ENCODE assay signal across 8 mouse cellular contexts in genomic region chr4:148288055-148288549, GRCm38 (mm10). TPM values are rescaled to one million over a fixed set of nuclear protein-coding genes. Genes with fewer than 3 reads are reported as not detected.
DNase-seq lines count a peak whose midpoint lies in the region.

No protein-coding gene starts in this region.

- peak; percentile 86 for DNase-seq in adrenal gland, postnatal 25 days
- DNase-seq in embryo, embryonic 11 days = peak; percentile 94
- DNase-seq in gastrocnemius, postnatal 14 days = peak; percentile 71
- DNase-seq in hindlimb bud, embryonic 11.5 days (ENCODE audit: extremely low spot score, low read depth, low spot score) = peak; percentile 52
- peak; percentile 88 to 95 for DNase-seq in left cerebral cortex, adult 18-20 months (ENCODE audit: low spot score in 2 of 2)
- peak; percentile 10 for DNase-seq in lung, postnatal 25 days (ENCODE audit: low spot score)
- peak; percentile 88 to 92 for DNase-seq in right cerebral cortex, adult 2 months (ENCODE audit: low spot score in 2 of 2)
- DNase-seq in urinary bladder, postnatal 4 days (ENCODE audit: low spot score in 2 of 2) = peak; percentile 56 to 75

- intact Hi-C loops in gastrocnemius, postnatal 14 days (cut with DNase I; ENCODE audit: low total_unique reads) = loop anchor here (10.0 kb wide), 1 partner anchor 137 kb away; no protein-coding TSS in a partner anchor

RNA-seq across cellular contexts. Expression of gene Disp3, which starts 0.3 kb away (rescaled TPM):
- total RNA-seq in adrenal gland, postnatal 25 days (2021) = 0.85 and 1.8 TPM in 2 replicates
- under 1 TPM; 0.10 to 0.13 TPM for total RNA-seq in gastrocnemius, postnatal 14 days (2021)
- total RNA-seq in left cerebral cortex, adult 18-20 months (2021) = 10 to 100 TPM; 23.4 to 30.0 TPM

Comparison
In these comparisons a context has a peak if more than half of its experiments do, and no peak if none do; other contexts are left out.
1. Peak in every context shown above with its lines: DNase-seq.
2. DNase-seq: peak in every context shown above with its lines; median percentile 94 in embryo, embryonic 11 days; 92 in left cerebral cortex, adult 18-20 months; 90 in right cerebral cortex, adult 2 months; 86 in adrenal gland, postnatal 25 days; 71 in gastrocnemius, postnatal 14 days; 66 in urinary bladder, postnatal 4 days; 52 in hindlimb bud, embryonic 11.5 days; 10 in lung, postnatal 25 days.